Mouse (Mus musculus): ENCODE measurements at regions not wholly inside any gene's neighbourhood (a gene's known extent, or its start where the extent isn't known, plus 50 kb on each side); places are given as distances from the start of the nearest gene placed in this dataset.

DNA sequence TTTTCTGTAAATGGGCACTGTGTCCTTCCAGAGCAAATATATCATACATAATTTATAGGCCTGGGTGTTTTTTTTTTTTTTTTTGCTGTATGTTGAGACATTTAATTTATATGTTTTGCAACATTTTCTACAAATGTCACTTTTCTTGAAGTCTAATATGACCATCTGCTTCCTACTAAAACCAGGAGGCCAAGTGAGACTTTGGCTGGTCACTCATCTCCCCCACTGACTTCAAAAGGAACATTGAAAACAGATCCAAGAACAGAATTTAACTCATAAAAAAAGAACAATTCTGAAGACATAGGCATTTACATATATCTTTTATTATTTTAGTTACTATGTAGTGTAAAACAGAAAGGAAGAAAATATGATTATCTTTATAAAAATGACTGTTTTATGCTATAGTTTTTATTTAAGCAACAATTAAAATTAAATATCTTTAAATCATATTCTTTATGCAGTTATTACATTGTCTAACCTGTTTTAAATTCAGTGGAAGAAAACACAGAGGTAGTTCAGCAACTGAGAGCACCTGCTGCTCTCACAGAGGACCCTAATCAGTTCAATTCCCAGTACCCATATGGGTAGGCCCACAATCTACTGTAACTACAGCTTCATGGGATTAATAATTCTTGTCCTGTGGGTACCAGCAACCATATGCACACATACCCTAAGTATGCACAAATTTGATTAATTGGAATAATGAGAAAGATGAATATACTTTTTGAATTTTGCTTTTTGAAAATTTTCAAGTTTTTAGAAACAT lies 592.5 kb downstream of the Etv1 start:
- Histone ChIP-seq H3K36me3 (ENCODE audit: control insufficient read depth, insufficient read depth) (no peaks in the 10 kb centered on the region), H3K4me3 (no peak overlapping the region), H3K27me3 (ENCODE audit: control insufficient read depth, insufficient read depth, insufficient read length) (no peaks in the 10 kb centered on the region), H3ac (ENCODE audit: control insufficient read depth, insufficient read length) (no peak overlapping the region), H3K79me2 (ENCODE audit: control insufficient read depth, insufficient read depth) (no peaks in the 10 kb centered on the region), H3K4me2 (ENCODE audit: low read depth) (no peak overlapping the region)
- TF ChIP-seq TCF12 (IDR thresholded peaks at IDR 0.05; ENCODE audit: insufficient read depth, poor library complexity, severe bottlenecking): no peak
- no peak for TF ChIP-seq REST (IDR thresholded peaks at IDR 0.05; ENCODE audit: insufficient read depth, insufficient read length)
- no peak for TF ChIP-seq E2F4 (IDR thresholded peaks at IDR 0.05; ENCODE audit: insufficient read depth)
- no peak for TF ChIP-seq TCF3 (IDR thresholded peaks at IDR 0.05; ENCODE audit: insufficient read length, low read depth)
- TF ChIP-seq POLR2A (IDR thresholded peaks at IDR 0.05; ENCODE audit: insufficient read length, low read depth): no peak
- TF ChIP-seq CEBPB (IDR thresholded peaks at IDR 0.05; ENCODE audit: insufficient read depth, poor library complexity, severe bottlenecking): no peak
- TF ChIP-seq MAX (IDR thresholded peaks at IDR 0.05; ENCODE audit: low read depth): no peak
- no peak for TF ChIP-seq SRF (IDR thresholded peaks at IDR 0.05; ENCODE audit: control insufficient read depth, insufficient read length, low read depth)
- TF ChIP-seq MYOG (IDR thresholded peaks at IDR 0.05; ENCODE audit: control insufficient read depth in 1 of 3, insufficient read depth in 1 of 3, insufficient read length in 2 of 3, low read depth in 2 of 3): no peak

- no peak overlapping the region for H3K4me3 ChIP-seq
- H3K79me2 ChIP-seq (ENCODE audit: control insufficient read depth, insufficient read depth): no peaks in the 10 kb centered on the region
- H3ac ChIP-seq (ENCODE audit: control insufficient read depth, insufficient read length): no peak overlapping the region
- H3K36me3 ChIP-seq (ENCODE audit: control insufficient read depth, insufficient read depth): no peaks in the 10 kb centered on the region
- no peaks in the 10 kb centered on the region for H3K27me3 ChIP-seq (ENCODE audit: control insufficient read depth, insufficient read depth, insufficient read length)
- H3K4me2 ChIP-seq (ENCODE audit: low read depth): no peak overlapping the region
- TF ChIP-seq TCF12 (IDR thresholded peaks at IDR 0.05; ENCODE audit: insufficient read depth, poor library complexity, severe bottlenecking) (no peak), E2F4 (IDR thresholded peaks at IDR 0.05; ENCODE audit: insufficient read depth) (no peak), MAX (IDR thresholded peaks at IDR 0.05; ENCODE audit: low read depth) (no peak), SRF (IDR thresholded peaks at IDR 0.05; ENCODE audit: control insufficient read depth, insufficient read length, low read depth) (no peak), TCF3 (IDR thresholded peaks at IDR 0.05; ENCODE audit: insufficient read length, low read depth) (no peak), POLR2A (IDR thresholded peaks at IDR 0.05; ENCODE audit: insufficient read length, low read depth) (no peak), MYOG (IDR thresholded peaks at IDR 0.05; ENCODE audit: control insufficient read depth in 1 of 3, insufficient read depth in 1 of 3, insufficient read length in 2 of 3, low read depth in 2 of 3) (no peak), CEBPB (IDR thresholded peaks at IDR 0.05; ENCODE audit: insufficient read depth, poor library complexity, severe bottlenecking) (no peak), POLR2AphosphoS2 (IDR thresholded peaks at IDR 0.05; ENCODE audit: insufficient read length, low read depth) (no peak), REST (IDR thresholded peaks at IDR 0.05; ENCODE audit: insufficient read depth, insufficient read length) (no peak), USF1 (IDR thresholded peaks at IDR 0.05; ENCODE audit: low read depth) (no peak), MYOD1 (IDR thresholded peaks at IDR 0.05; ENCODE audit: control insufficient read depth in 1 of 3, insufficient read length in 2 of 3, low read depth in 2 of 3) (no peak)
Observed at GRCm38 (mm10) chr12:39373721-39374120, 594.5 kb downstream of the Etv1 start.
